Mouse (Mus musculus) layer of hippocampus, postnatal 14 days (tissue): ENCODE results near the gene Ceacam11. TPM values are rescaled to one million over a fixed set of nuclear protein-coding genes. Genes with fewer than 3 reads are reported as not detected.
"Not testable (repeated sequence)": the region's sequence is repeated elsewhere in the genome, so short reads cannot be mapped to it uniquely, and the experiment has no call there.

Source experiments
- DNase-seq, 2 experiments: peaks; one replicate each; pipeline ENCODE4 v3.0.0; 2021 to 2022; ENCODE audit warnings: low spot score in 2 of 2, mixed read lengths in 1 of 2
- long read RNA-seq, 2 experiments: library from polyadenylated mRNA; stranded (forward); transcript quantifications; one replicate each; pipeline ENCODE4 v2.0.0; 2021
- microRNA-seq, 2 experiments: library from miRNA; unstranded; fragments of <30 nt; microRNA quantifications; one replicate each; pipeline ENCODE4 v1.2.0; 2021
- total RNA-seq, 2 experiments: library from RNA; stranded (reverse); gene quantifications; 2 replicates each; pipeline ENCODE4 v1.2.3; 2021

The Ceacam11 gene
- total RNA-seq = not detected
- long read RNA-seq, experiment 1 = 0 reads
- long read RNA-seq, experiment 2 = 0 reads

- no peak for DNase-seq
Measured at GRCm38 (mm10) chr7:17971824-17972223, at the start of gene Ceacam11. Ceacam11 (plus strand) TSS chr7:17972124.

GRCm38 (mm10) chr7:18001131-18001530 lies 29.2 kb downstream of the Ceacam11 start:
- DNase-seq = not testable (repeated sequence)

- no peak for DNase-seq
Measured at GRCm38 (mm10) chr7:18009589-18009988, 37.7 kb downstream of the Ceacam11 start, which contains the start of gene Ceacam13. Ceacam13 (plus strand) TSS chr7:18009889.

Small RNAs within 50 kb of the gene (microRNA-seq; reads per million reads assigned to microRNA genes)
- gene Gm22414 = 0 reads per million in 2 experiments

Other genes with a start within 250 kb of the Ceacam11 start
- not detected for gene Ceacam14, start 159.5 kb upstream of the Ceacam11 start, total RNA-seq
- gene Gm5155, start 100.4 kb upstream of the Ceacam11 start, total RNA-seq = not detected
- not detected for gene Ceacam13, start 37.8 kb downstream of the Ceacam11 start, total RNA-seq
- gene Ceacam12, start 93.8 kb downstream of the Ceacam11 start, total RNA-seq = not detected
- not detected for gene Igfl3, start 204.4 kb downstream of the Ceacam11 start, total RNA-seq